Mouse (Mus musculus) embryonic facial prominence, embryonic 14.5 days (tissue): ENCODE measurements around the gene Tbc1d10c. TPM values are rescaled to one million over a fixed set of nuclear protein-coding genes. Genes with fewer than 3 reads are reported as not detected.

Experiments used
- ATAC-seq: fragments of 200-750 bp; cut with Nextera tagmentation; 2 replicates; pipeline ENCODE4 v1.8.0; 2017; ENCODE audit warnings: low read depth, moderate number of reproducible peaks, moderate TSS enrichment
- DNase-seq: peaks from one replicate; pipeline ENCODE4 v3.0.0-alpha.2; 2015; ENCODE audit warnings: low spot score
- H3K27ac ChIP-seq: fragments of 300-500 bp; sonication (generic); replicated peaks from 2 replicates; pipeline ENCODE4 v1.5.1; 2014; ENCODE audit warnings: low read depth, mild to moderate bottlenecking, low read length, moderate library complexity
- H3K27me3 ChIP-seq: fragments of 300-500 bp; sonication (generic); replicated peaks from 2 replicates; pipeline ENCODE4 v1.6.1; 2014; ENCODE audit warnings: low read length; ENCODE audit not compliant: control insufficient read depth, insufficient read depth
- H3K36me3 ChIP-seq: fragments of 300-500 bp; sonication (generic); 2 replicates; pipeline ENCODE4 v1.6.1; 2014; ENCODE audit warnings: low read length, mixed read lengths; ENCODE audit not compliant: control insufficient read depth, insufficient read depth
- H3K4me1 ChIP-seq: fragments of 300-500 bp; sonication (generic); 2 replicates; pipeline ENCODE4 v1.6.1; 2014; ENCODE audit warnings: antibody characterized with exemption, low read length; ENCODE audit not compliant: control insufficient read depth, insufficient read depth
- H3K4me2 ChIP-seq: fragments of 300-500 bp; sonication (generic); 2 replicates; pipeline ENCODE4 v1.6.1; 2014; ENCODE audit warnings: low read depth, mild to moderate bottlenecking, low read length, moderate library complexity, mixed read lengths
- H3K4me3 ChIP-seq: fragments of 300-500 bp; sonication (generic); 2 replicates; pipeline ENCODE4 v1.5.1; 2014; ENCODE audit warnings: low read depth, mild to moderate bottlenecking, low read length
- H3K9ac ChIP-seq: fragments of 300-500 bp; sonication (generic); 2 replicates; pipeline ENCODE4 v1.6.1; 2014; ENCODE audit warnings: low read depth, mild to moderate bottlenecking, low read length, moderate library complexity, mixed read lengths
- H3K9me3 ChIP-seq: fragments of 300-500 bp; sonication (generic); 2 replicates; pipeline ENCODE4 v1.6.1; 2016; ENCODE audit warnings: low read length; ENCODE audit not compliant: control insufficient read depth
- WGBS: fragments of 180-500 bp; shearing (Covaris S2); extraction: QIAGEN DNeasy Blood & Tissue Kit; methylation state at CpG from one replicate; pipeline ENCODE4 v1.1.7; 2014; 5-methylcytosine and 5-hydroxymethylcytosine counted together
- polyA plus RNA-seq: library from polyadenylated mRNA; unstranded; fragments of >200 nt; fragmentation: Nextera tagmentation; extraction: Ambion mirVana; gene quantifications from 2 replicates; pipeline ENCODE4 v1.2.1, GENCODE M21; 2014

The Tbc1d10c gene
- polyA plus RNA-seq, 1 experiment from 2014 or later: 3.6 TPM

DNA sequence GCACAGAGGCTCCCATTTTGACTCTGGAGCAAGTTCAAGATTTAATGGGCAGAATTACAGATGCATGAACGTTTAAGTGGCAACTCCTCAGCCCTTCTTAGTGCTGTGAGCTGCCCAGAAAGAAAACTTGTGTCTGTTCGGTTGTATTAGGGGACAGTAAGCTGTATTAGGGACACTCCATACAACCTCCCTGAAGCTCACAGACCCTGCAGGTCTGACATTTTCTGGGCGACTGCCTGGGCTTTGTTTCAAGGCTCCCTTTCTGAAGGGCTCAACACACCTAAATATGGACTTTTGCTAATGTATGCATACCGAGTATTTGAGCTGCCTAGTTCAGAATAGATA is 27.6 kb downstream of the Tbc1d10c start:
- no peaks in the 10 kb centered on the region for H3K27me3 ChIP-seq
- peak overlapping the region; percentile 82 for H3K4me3 ChIP-seq
- ATAC-seq (no peak), DNase-seq (no peak)
- peak overlapping the region; percentile 67 for H3K27ac ChIP-seq
- WGBS: 33% methylated on average over 4 of the region's 4 CpGs
- H3K4me2 ChIP-seq: peak overlapping the region; percentile 95
- H3K9ac ChIP-seq: peak overlapping the region; percentile 89
- no peaks in the 10 kb centered on the region for H3K9me3 ChIP-seq
- H3K4me1 ChIP-seq: peaks cover 10% of the 10 kb centered on the region; the same call in 1 of the 2 replicates
- peaks cover 31% of the 10 kb centered on the region for H3K36me3 ChIP-seq

DNA sequence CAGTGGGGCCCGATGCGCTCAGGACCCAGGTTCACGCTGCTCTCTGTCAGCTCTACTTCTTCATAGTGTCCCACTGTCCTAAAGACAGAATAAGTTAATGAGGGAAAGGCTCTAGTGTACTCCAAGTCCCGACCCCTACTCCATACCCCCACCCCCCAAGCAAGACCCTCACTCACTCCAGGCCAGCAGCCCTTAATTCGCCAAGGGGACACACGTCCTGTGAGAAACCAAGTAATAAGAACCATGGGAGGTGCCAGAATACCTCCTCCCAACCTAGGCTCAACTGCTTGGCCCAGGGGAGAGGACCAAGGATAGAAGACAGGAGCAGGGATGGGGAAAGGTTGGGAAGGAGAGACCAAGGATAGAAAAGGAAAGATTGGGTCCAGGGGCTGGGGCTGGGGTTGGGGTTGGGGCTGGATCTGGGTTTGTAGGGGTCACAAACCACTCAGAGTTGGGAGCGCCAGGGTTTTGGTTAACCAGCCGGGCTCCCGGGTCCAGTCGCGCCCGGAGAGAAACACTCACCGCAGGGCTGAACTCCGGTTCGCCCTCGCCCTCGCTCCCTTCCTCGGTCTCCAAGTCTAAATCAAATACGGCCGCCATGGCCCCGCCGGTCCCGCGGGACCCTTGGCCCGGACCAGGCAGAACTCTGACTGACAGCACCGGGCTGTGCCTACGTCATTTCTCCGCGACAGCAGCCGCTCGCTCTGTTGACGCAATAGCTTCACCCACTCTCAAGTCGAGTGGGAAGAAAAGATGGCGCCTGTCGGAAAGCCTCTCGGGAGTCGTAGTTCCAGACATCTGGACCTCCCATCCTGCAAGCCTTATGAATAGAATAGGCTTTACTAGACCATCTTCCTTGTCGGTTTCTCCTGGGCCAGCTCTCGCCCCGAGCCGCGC is 28.2 kb downstream of the Tbc1d10c start, which contains the start of gene Rps6kb2:
TSS of gene Rps6kb2 (minus strand) at position 709 of the 897 bp plus-strand sequence.
- H3K9me3 ChIP-seq: no peaks in the 10 kb centered on the region
- ATAC-seq (peak; percentile 92), DNase-seq (peak; percentile 99)
- peak within 1 kb of the TSS; percentile 95 for H3K4me2 ChIP-seq
- H3K27ac ChIP-seq: peak within 1 kb of the TSS; percentile 67
- no peaks in the 10 kb centered on the region for H3K27me3 ChIP-seq
- peak within 1 kb of the TSS; percentile 89 for H3K9ac ChIP-seq
- peaks cover 37% of the 10 kb centered on the region for H3K36me3 ChIP-seq
- WGBS: 11% methylated on average over 24 of the region's 42 CpGs
- peak within 1 kb of the TSS; percentile 82 for H3K4me3 ChIP-seq
- peaks cover 10% of the 10 kb centered on the region; the same call in 1 of the 2 replicates for H3K4me1 ChIP-seq

DNA sequence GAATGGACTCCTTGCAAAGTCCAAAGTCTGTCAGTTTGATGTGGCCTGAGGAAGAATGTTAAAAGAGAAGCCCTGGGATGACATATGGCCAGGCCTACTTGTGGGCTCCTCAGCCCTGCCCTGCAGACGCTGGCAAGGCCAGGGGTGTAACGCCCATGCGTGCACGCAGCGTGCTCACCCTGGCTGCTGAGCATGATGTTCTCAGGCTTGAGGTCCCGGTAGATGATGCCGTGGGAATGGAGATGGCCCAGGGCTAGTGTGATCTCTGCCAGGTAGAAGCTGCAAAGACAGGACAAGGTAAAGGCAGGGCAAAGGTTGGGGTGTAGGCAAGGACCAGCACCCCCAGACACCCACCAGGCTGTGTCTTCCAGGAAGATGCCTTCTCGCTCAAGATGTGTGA is 32.0 kb downstream of the Tbc1d10c start:
- Histone ChIP-seq H3K4me1 (peaks cover 10% of the 10 kb centered on the region; the same call in 1 of the 2 replicates), H3K4me3 (no peak overlapping the region), H3K36me3 (peaks cover 58% of the 10 kb centered on the region), H3K4me2 (no peak overlapping the region), H3K27ac (no peak overlapping the region), H3K27me3 (no peaks in the 10 kb centered on the region), H3K9me3 (no peaks in the 10 kb centered on the region), H3K9ac (no peak overlapping the region)
- WGBS: 96% methylated on average over 8 of the region's 8 CpGs
- ATAC-seq (no peak), DNase-seq (no peak)

DNA sequence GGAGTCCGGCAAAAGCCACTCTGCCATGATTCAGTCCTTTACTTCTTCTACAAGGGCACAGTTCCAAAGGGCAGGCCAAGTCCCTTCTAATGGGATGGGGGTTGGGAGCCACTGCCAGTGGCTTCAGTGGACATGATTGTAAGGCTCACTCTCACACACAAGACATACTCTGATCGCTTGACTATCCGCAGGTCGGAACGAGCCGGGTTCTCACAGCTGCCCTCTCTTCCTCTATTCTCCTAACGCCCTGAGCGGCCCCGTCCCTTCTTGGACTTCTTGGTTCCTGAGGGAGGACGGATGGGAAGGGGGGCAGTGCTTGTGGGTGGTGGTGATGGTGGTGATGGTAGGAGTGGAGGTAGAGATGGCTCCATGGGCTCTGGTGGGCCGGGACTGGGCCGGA is 34.3 kb downstream of the Tbc1d10c start:
- Histone ChIP-seq H3K9ac (no peak overlapping the region), H3K27me3 (no peaks in the 10 kb centered on the region), H3K27ac (no peak overlapping the region), H3K4me3 (no peak overlapping the region), H3K4me1 (no peaks in the 10 kb centered on the region), H3K36me3 (peaks cover 78% of the 10 kb centered on the region), H3K4me2 (no peak overlapping the region), H3K9me3 (no peaks in the 10 kb centered on the region)
- DNase-seq (no peak), ATAC-seq (no peak)
- 92% methylated on average over 12 of the region's 12 CpGs for WGBS

DNA sequence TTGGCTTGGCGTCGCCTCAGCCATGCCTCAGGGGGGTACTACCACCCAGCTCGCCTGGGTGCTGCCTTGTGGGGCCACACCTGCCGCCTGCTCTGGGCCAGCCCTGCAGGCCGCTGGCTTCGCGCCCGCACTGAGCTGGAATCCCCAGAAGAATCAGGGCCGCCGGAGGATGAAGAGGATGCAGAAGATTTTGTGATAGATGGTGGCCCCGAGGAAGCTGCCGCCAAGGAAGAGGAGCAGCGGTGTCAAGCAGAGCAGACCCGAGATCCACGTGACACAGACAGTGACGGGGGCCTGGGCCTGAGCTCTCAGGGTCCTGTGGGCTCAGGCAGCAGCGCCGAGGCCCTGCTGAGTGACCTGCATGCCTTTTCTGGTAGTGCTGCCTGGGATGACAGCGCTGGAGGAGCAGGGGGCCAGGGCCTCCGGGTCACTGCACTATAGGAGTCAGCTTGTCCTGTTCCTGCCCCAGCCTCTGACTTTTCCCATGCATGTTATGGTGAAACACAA is 35.0 kb downstream of the Tbc1d10c start:
- Histone ChIP-seq H3K9me3 (no peaks in the 10 kb centered on the region), H3K9ac (no peak overlapping the region), H3K36me3 (peaks cover 75% of the 10 kb centered on the region), H3K27ac (no peak overlapping the region), H3K4me1 (no peaks in the 10 kb centered on the region), H3K4me2 (no peak overlapping the region), H3K27me3 (no peaks in the 10 kb centered on the region), H3K4me3 (no peak overlapping the region)
- DNase-seq: no peak
- WGBS: 74% methylated on average over 20 of the region's 20 CpGs
- no peak for ATAC-seq

DNA sequence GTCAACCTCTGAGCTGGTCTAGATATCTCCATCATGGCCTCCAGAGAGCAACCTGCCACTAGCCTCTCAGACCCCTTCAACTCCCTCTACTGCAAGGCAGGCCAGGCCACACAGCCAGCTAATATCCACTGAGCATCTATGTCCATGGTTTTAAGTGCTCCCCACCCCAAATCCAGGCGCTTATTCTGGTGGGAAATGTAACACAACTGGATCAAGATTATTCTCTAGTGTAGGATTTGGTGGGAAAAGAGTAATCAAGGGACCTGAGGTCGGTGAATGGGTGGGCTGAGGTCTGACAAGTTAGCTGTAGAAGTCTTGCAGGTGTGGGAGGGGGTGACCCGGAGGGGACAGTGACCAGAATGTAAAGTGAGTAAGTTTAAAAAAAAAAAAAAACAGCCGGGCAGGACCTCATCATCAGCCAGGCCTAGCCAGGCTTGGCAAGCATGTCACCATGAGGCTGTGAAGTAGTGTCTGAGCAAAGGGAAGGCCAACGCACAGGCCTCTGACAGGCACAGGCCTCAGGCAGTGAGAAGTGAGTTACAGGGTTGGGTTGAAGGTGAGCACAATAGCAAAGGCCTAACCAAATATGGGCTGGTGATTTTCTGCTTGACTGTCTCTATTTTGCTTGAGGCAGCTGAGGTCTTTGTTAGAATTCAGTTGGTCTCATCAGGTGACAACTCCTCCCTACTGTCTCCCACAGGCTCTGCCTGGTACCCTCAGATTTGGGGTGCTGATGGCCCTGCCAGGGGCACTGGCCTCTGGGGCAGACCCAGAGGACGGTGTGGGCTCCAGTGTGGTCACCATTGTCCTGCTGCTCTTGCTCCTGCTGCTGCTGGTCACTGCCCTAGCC is 35.6 kb downstream of the Tbc1d10c start:
- Histone ChIP-seq H3K4me2 (no peak overlapping the region), H3K27ac (no peak overlapping the region), H3K9me3 (no peaks in the 10 kb centered on the region), H3K36me3 (peaks cover 76% of the 10 kb centered on the region), H3K4me3 (no peak overlapping the region), H3K27me3 (no peaks in the 10 kb centered on the region), H3K4me1 (no peaks in the 10 kb centered on the region), H3K9ac (no peak overlapping the region)
- ATAC-seq (peak; percentile 37; the same call in 1 of the 2 replicates), DNase-seq (no peak)
- 76% methylated on average over 6 of the region's 6 CpGs for WGBS

DNA sequence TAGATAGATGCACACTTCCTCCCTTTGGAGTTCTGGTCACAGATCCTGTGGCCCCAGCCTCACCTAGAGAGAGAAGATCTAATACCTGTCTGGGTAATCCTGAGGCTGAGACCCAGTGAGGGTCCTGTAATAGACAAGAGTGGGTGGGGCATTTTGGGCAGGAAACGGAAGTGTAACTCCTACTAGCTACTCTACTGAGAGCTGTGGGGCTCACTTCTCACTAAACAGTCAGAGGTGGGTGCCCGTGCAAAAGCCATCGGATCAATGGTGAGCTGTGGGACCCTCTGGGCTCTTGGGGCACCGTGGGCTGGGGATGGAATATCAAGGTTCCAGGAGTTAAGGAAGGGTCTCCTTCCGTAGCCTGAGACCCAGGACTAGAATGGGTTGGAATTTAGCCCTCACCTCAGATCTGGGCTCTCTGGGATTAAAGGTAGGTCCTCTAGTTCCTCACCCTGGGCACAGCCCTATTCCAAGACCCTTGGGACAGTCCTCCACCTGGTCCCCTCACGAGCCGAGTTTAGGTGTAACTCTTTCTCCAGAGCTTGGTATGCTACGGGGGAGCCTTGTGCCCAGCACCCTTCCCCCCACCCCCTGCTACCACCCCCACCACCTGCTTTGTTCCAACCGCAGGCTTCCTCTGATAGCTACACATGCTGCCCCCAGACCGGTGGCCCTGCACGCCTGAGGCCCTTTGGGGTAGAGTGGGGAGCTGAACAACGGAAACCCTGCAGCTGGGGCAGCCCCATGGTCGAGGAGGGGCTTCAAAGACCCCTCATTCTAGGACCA is 36.5 kb downstream of the Tbc1d10c start:
- 77% methylated on average over 13 of the region's 13 CpGs for WGBS
- Histone ChIP-seq H3K27me3 (no peaks in the 10 kb centered on the region), H3K9ac (no peak overlapping the region), H3K27ac (no peak overlapping the region), H3K36me3 (peaks cover 77% of the 10 kb centered on the region), H3K4me2 (no peak overlapping the region), H3K4me1 (no peaks in the 10 kb centered on the region), H3K4me3 (no peak overlapping the region), H3K9me3 (no peaks in the 10 kb centered on the region)
- ATAC-seq (no peak), DNase-seq (no peak)

DNA sequence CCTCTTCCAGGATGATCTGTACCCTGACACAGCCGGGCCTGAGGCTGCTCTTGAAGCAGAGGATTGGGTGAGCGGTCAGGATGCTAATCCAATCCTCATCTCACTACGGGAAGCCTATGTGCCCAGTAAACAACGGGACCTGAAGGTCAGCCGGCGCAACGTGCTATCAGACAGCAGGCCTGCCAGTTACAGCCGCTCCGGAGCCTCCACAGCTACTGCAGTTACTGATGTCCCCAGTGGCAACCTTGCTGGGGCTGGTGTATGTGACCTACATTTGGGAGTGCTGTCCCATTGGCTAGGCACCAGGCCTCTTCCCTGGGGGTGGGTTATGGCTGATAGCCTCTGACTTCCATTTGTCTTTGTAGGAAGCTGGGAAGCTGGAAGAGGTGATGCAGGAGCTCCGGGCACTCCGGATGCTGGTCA is 37.8 kb downstream of the Tbc1d10c start, which contains the start of gene Ptprcap:
TSS of gene Ptprcap (plus strand) at position 373 of the 423 bp plus-strand sequence.
- H3K9ac ChIP-seq: no peak within 1 kb of the TSS
- no peak within 1 kb of the TSS for H3K4me3 ChIP-seq
- H3K9me3 ChIP-seq: no peaks in the 10 kb centered on the region
- no peaks in the 10 kb centered on the region for H3K27me3 ChIP-seq
- WGBS: 84% methylated on average over 10 of the region's 11 CpGs
- H3K4me1 ChIP-seq: 0 out of 2 replicates have a peak, but pooled peaks cover 5% of the 10 kb centered on the region
- H3K4me2 ChIP-seq: no peak within 1 kb of the TSS
- peaks cover 64% of the 10 kb centered on the region for H3K36me3 ChIP-seq
- no peak for DNase-seq
- H3K27ac ChIP-seq: no peak within 1 kb of the TSS
- ATAC-seq: no peak
